Mouse (Mus musculus) urinary bladder, postnatal 10 days (tissue): Measurements from ENCODE around the gene Gimap1.
A peak's percentile ranks its signal among the peaks of the same experiment; 100 is the strongest.

Experiments used
- DNase-seq: peaks from one replicate; pipeline ENCODE4 v3.0.0; 2022; ENCODE audit warnings: low spot score

Gene Gimap1

DNA sequence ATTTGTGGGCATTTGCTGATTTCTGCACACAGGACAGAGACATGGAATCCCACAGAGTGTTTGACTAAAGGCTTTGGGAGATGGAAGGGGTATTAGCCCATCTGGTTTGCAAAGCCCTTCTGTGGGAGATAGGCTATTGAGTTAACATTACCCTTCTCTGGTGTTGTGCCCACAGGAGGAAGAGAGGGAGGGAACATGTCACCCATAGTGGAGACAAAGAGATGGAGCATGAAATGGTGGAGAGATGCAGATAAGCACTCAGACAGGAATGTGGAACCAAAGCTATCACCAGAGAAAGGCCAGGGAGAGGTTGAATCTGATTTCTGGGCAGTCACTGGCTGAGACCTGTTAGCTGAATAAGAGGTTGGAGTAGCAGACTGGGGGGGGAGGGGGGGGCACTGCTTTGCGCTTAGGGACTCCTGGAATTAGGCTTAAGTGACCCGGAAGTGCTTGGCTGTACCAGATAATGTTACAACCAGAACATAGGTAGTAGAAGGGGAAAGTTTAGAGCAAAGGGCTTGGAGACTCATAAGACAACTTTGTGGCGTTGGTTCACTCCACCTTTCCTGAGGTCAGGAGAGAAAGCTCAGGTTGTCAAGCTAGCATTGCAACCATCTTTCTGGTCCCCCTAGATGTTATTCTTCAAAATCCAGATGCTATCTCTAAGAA lies 1.8 kb downstream of the Gimap1 start:
- DNase-seq, result no peak

GRCm38 (mm10) chr6:48741273-48741672 lies 2.4 kb downstream of the Gimap1 start:
- DNase-seq, result no peak

GRCm38 (mm10) chr6:48741711-48742206 lies 2.9 kb downstream of the Gimap1 start:
- DNase-seq, result no peak

DNA sequence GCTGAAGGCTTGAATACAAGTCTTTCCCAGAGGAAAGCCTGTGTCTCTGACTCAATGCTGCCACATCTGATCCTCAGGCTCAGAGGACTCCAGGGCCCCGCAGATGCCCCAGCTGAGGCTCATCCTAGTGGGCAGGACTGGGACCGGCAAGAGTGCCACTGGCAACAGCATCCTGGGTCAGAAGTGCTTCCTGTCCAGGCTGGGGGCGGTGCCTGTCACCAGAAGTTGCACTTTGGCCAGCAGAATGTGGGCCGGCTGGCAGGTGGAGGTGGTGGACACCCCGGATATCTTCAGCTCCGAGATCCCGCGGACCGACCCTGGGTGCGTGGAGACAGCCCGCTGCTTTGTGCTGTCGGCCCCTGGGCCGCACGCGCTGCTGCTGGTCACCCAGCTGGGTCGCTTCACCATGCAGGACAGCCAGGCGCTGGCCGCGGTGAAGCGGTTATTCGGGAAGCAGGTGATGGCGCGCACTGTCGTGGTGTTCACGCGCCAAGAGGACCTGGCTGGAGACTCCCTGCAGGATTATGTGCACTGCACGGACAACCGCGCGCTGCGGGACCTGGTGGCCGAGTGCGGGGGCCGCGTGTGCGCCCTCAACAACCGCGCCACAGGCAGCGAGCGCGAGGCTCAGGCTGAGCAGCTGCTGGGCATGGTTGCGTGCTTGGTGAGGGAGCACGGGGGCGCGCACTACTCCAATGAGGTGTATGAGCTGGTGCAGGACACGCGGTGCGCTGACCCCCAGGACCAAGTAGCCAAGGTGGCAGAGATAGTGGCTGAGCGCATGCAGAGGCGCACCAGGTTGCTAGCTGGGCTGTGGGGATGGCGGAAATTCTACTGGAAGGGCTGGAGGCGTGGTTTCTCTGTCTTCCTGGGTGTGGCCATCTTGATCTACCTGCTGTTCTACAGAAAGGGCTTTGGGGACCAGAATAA lies 3.8 kb downstream of the Gimap1 start:
- no peak for DNase-seq

DNA sequence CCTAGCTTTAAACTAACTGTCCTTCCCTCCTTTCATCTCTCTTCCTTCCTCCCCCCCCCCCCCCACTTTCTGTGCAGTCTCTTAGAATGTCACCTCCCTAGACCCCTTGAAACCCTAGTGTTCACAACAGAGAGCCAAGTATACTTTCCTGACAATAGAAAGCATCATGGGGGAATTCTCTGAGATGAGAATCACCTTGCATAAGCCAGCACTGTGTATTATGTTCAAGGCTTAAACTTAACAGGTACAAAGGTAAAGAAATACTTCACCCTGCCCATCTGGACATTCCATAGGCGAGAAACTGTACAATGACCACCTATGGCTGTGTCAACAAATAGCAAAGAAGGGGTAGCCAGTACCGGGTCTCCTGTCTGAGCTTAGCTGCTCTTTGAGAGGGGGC lies 6.6 kb downstream of the Gimap1 start:
- no peak for DNase-seq

GRCm38 (mm10) chr6:48745959-48746889 lies 7.4 kb downstream of the Gimap1 start, which contains the start of gene Gimap5:
Gene Gimap5, plus strand, starts transcription at chr6:48746197.
- no peak for DNase-seq

DNA sequence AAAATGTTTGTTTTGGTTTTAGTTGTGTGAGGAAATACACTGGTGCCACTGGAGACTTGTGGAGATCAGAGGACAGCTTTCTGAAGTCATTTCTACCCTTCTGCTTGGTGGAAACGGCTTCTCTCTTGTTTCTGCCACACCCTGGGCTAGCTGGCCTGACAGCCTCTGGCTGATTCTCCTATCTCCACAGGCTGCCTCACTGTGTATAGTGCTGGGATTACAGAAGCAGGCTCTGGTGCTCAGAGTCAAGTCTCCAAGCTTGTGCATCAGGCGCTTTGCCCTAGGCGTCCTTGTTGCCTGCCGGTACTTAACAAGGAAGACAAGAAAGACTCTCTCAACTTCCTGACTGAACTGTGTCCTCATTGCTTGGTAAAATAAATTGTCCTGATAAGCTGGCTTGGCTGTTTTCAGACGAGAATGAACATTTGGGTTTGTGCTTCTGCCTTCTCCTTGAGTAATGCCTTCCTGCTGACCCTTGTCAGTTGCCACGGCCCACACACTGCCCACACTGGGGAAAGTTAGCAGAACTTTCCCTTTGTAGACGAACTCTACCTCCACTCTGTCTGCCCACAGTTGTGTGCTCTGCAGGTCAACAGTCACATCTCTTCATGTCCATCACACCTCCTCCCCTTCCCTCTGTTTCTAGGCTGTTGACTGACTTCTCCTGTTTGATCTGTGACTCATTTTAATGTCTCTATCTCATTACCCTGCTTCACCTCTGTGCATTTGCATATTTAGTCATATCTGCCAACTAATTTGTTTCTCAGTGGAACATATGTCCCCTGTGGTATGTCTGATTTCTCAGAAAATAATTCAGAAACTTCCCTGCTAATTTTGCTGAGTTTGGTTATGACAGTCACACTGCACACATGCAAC lies 8.5 kb downstream of the Gimap1 start:
- DNase-seq, result no peak

GRCm38 (mm10) chr6:48763567-48764270 lies 24.9 kb downstream of the Gimap1 start:
- no peak for DNase-seq

GRCm38 (mm10) chr6:48764496-48764895 lies 25.6 kb downstream of the Gimap1 start:
- DNase-seq, result no peak

- no peak for DNase-seq
Measured at GRCm38 (mm10) chr6:48768178-48768869, 29.5 kb downstream of the Gimap1 start.

DNA sequence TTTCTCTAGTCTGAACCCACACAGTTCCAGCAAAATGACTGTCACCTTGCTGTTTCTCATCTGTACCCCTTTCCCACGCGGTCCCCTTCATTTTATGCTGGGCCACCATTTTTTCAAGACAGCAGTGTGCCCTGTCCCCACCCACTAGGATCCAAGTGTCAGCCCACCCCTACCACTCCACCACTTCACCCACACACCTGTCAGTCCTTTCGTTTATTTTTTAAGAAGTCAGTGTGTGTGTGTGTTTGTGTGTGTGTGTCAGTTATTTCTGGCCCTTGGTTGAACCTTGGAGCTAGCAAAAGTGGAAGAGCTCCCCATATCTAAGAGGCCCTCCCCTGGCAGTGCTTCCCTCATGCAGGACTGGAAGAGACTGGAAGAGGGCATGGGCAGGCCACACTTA lies 30.1 kb downstream of the Gimap1 start:
- DNase-seq, result no peak

DNA sequence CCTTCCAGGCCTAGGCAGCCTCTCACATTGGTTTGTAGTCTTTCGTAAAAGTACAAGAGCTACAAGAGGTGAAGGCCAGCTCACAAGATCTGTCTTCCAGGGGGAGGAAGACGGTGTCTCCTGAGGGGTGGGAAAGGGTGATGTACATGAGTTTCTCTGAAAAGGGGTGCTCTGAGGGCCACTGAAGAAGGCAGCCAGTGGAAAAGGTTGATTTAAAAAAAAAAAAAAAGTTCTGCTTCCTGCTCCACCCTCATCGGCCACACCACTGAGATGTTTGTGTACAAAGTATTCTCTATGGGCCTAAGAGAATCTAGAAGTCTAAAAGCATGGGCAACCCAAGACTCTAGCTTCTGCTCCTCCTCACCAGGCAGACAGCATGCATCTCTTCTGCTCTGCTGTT lies 31.8 kb downstream of the Gimap1 start, which contains the start of gene Gimap3:
TSS of gene Gimap3 (minus strand) at position 156 of the 400 bp plus-strand sequence.
- no peak for DNase-seq

GRCm38 (mm10) chr6:48772030-48772429 lies 33.2 kb downstream of the Gimap1 start:
- peak; percentile 49 for DNase-seq

GRCm38 (mm10) chr6:48784406-48784805 lies 45.6 kb downstream of the Gimap1 start:
- no peak for DNase-seq

GRCm38 (mm10) chr6:48785189-48785588 lies 46.3 kb downstream of the Gimap1 start:
- no peak for DNase-seq

DNA sequence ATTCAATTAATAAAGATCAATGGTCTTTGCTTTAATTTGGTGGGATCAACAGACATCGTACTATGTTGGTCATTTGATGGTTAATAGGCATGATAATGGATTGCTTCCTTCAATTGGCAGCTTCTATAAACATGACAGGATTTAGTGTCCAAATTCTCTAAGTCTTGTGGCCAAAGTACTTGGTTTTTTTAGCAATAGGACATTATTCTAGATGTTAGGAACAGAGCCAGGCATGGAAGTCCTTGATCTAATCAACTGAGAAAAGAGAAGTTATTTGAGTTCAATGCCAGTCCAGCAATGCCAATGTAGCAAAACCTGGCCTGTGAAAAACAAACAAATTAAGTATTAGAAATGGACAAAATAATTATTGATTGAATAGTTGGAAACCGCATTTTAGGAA lies 46.7 kb downstream of the Gimap1 start:
- no peak for DNase-seq

GRCm38 (mm10) chr6:48787867-48788266 lies 49.0 kb downstream of the Gimap1 start:
- no peak for DNase-seq
